Mouse (Mus musculus) testis, adult 2 months (tissue): Measurements from ENCODE around the gene Tnfaip1.

Source experiments
- CTCF ChIP-seq: fragments of 200-500 bp; IDR thresholded peaks from 2 replicates; pipeline ENCODE4 v1.5.1; 2012; ENCODE audit warnings: low read depth, mild to moderate bottlenecking, inconsistent platforms, low read length, moderate library complexity; ENCODE audit not compliant: control insufficient read depth, insufficient read depth, insufficient replicate concordance
- POLR2A ChIP-seq: fragments of 200-500 bp; IDR thresholded peaks from 2 replicates; pipeline ENCODE4 v1.6.1; 2012; ENCODE audit warnings: low read depth, mild to moderate bottlenecking, inconsistent platforms, low read length, moderate library complexity; ENCODE audit not compliant: control insufficient read depth

GRCm38 (mm10) chr11:78545181-78545580, 9.0 kb upstream of the Tnfaip1 start:
- no peak for TF ChIP-seq CTCF
- no peak for TF ChIP-seq POLR2A
